Mouse (Mus musculus): ENCODE measurements around the gene Olfr665.
"Not testable (repeated sequence)": the region's sequence is repeated elsewhere in the genome, so short reads cannot be mapped to it uniquely, and the experiment has no call there.

The Olfr665 gene

GRCm38 (mm10) chr7:104877731-104878130, at the start of gene Olfr665:
TSS of gene Olfr665 (plus strand) at chr7:104878031.
- no peak for DNase-seq (ENCODE audit: low read depth in 1 of 2, low spot score in 2 of 2)

DNA sequence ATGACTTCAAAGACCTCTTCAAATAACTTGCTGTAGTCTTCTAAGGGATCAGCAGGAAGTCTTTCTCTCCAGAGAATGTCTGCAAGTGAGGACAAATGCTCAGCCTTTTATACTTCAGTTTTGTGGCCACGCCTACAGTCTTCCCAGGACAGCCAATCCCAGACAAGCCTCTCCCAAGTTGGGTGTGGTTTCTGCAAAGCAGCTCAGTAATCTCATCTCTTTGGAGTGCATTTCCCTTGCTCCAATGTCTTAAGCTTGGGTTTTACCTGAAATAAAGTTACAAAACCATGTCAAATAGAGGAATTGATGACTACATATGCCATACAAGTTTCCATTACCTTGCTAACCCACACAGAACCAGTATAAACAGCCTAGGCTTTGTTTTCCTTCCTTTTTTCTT, 35.3 kb upstream of the Olfr665 start, which contains the start of gene Usp17lb:
TSS of gene Usp17lb (minus strand) at position 101 of the 400 bp plus-strand sequence.
- no peak for DNase-seq (ENCODE audit: low read depth in 1 of 2, low spot score in 2 of 2)

- no peak for DNase-seq (ENCODE audit: low read depth in 1 of 2, low spot score in 2 of 2)
Observed at GRCm38 (mm10) chr7:104843731-104844287, 34.0 kb upstream of the Olfr665 start.

DNA sequence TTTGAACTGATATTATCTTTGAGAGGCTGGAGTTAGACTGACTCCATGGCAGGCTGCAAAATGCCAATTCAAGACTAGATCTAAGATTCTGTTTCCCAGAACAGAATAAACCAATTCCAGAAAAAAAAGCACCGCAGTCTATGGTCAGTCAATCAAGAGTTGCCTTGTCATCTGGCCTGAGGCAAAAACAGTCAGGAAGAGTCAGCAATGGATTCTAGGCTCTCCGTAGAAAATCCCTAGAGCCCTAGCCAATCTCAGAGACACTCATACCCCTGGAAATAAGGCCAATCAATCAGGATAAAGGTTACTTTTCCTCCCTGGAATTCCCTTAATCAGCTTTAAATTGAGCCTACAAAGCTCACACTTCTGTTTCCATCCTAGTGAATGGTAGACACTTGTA, 26.3 kb upstream of the Olfr665 start:
- DNase-seq (ENCODE audit: low read depth in 1 of 2, low spot score in 2 of 2): not testable (repeated sequence)

- no peak for DNase-seq (ENCODE audit: low read depth in 1 of 2, low spot score in 2 of 2)
Observed at GRCm38 (mm10) chr7:104855248-104855750, 22.5 kb upstream of the Olfr665 start.

- DNase-seq (ENCODE audit: low read depth in 1 of 2, low spot score in 2 of 2): not testable (repeated sequence)
Observed at GRCm38 (mm10) chr7:104856709-104857108, 21.1 kb upstream of the Olfr665 start, which contains the start of gene Usp17la. TSS of gene Usp17la (plus strand) at chr7:104857009.

- no peak for DNase-seq (ENCODE audit: low read depth in 1 of 2, low spot score in 2 of 2)
Observed at GRCm38 (mm10) chr7:104857683-104858082, 20.1 kb upstream of the Olfr665 start.

DNA sequence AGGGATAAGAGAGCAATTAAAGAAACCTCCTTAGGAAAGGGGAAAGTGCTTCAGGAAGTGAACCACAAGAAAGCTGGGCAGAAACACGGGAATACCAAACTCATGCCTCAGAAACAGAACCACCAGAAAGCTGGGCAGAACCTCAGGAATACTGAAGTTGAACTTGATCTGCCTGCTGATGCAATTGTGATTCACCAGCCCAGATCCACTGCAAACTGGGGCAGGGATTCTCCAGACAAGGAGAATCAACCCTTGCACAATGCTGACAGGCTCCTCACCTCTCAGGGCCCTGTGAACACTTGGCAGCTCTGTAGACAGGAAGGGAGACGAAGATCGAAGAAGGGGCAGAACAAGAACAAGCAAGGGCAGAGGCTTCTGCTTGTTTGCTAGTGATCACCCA, 16.4 kb upstream of the Olfr665 start:
- no peak for DNase-seq (ENCODE audit: low read depth in 1 of 2, low spot score in 2 of 2)

DNA sequence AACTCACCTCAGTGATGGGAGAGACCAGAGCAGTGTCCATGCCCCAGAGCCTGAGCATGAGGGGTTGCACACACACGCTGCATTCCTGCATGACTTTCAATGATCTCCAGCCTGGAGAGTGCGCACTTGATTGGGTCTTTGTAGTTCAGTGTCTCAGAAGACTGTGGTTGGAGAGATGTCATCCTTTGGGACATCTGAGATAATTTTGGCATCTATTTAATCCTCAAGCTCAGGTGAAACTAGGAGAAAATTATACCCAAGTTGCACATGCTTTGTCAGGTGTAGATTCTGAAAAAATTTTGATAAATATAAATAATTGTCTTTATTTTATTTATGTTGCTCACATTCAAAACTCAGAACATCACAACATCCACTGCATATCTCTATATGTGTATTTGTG, 18.0 kb downstream of the Olfr665 start, which contains the start of gene Olfr666:
TSS of gene Olfr666 (minus strand) at position 101 of the 400 bp plus-strand sequence.
- DNase-seq (ENCODE audit: low read depth in 1 of 2, low spot score in 2 of 2): no peak

DNA sequence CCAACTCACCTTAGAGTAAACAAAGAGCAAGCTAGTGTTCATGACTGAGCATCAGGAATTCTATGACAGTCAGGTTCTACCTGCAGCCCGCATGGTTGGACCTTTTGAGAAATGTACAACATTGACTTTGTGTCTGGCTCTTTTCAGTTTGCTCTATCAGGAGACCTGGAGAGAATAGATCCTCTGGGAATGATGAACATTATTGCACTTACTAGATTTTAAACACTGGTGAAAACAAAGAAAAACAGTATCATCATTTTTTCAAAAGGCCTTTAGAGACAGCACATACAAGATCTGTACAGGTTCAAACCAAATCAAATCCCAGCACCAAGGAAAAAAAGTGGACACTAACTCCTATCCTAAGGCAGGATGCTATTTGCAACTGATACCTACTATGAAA, 43.6 kb downstream of the Olfr665 start, which contains the start of gene Olfr667:
TSS of gene Olfr667 (minus strand) at position 101 of the 400 bp plus-strand sequence.
- DNase-seq (ENCODE audit: low read depth in 1 of 2, low spot score in 2 of 2): no peak

- DNase-seq (ENCODE audit: low read depth in 1 of 2, low spot score in 2 of 2): no peak
Observed at GRCm38 (mm10) chr7:104927957-104928356, 50.1 kb downstream of the Olfr665 start, which contains the start of gene Olfr668. TSS of gene Olfr668 (minus strand) at chr7:104928057.

Data from monocyte, adult 2 months (primary cell).